Mouse (Mus musculus) testis, adult 2 months (tissue): ENCODE measurements at regions not wholly inside any gene's neighbourhood (a gene's known extent, or its start where the extent isn't known, plus 50 kb on each side); places are given as distances from the start of the nearest gene placed in this dataset.

Experiments used
- H3K27ac ChIP-seq: fragments of 200-500 bp; 2 replicates; pipeline ENCODE4 v1.5.1; 2012; ENCODE audit warnings: low read depth, low read length; ENCODE audit not compliant: control insufficient read depth, insufficient read depth
- H3K27me3 ChIP-seq: fragments of 200-500 bp; 2 replicates; pipeline ENCODE4 v1.6.1; 2012; ENCODE audit warnings: mild to moderate bottlenecking, low read length, moderate library complexity; ENCODE audit not compliant: control insufficient read depth, insufficient read depth
- H3K36me3 ChIP-seq: fragments of 200-500 bp; 2 replicates; pipeline ENCODE4 v1.6.1; 2012; ENCODE audit warnings: mild to moderate bottlenecking, low read length; ENCODE audit not compliant: control insufficient read depth, insufficient read depth
- H3K4me1 ChIP-seq: fragments of 200-500 bp; 2 replicates; pipeline ENCODE4 v1.6.1; 2012; ENCODE audit warnings: low read length; ENCODE audit not compliant: control insufficient read depth, insufficient read depth
- H3K4me3 ChIP-seq: fragments of 200-500 bp; 2 replicates; pipeline ENCODE4 v1.5.1; 2012; ENCODE audit warnings: low read depth, mild to moderate bottlenecking, low read length, moderate library complexity, mixed read lengths; ENCODE audit not compliant: control insufficient read depth
- CTCF ChIP-seq: fragments of 200-500 bp; IDR thresholded peaks from 2 replicates; pipeline ENCODE4 v1.5.1; 2012; ENCODE audit warnings: low read depth, mild to moderate bottlenecking, inconsistent platforms, low read length, moderate library complexity; ENCODE audit not compliant: control insufficient read depth, insufficient read depth, insufficient replicate concordance
- POLR2A ChIP-seq: fragments of 200-500 bp; IDR thresholded peaks from 2 replicates; pipeline ENCODE4 v1.6.1; 2012; ENCODE audit warnings: low read depth, mild to moderate bottlenecking, inconsistent platforms, low read length, moderate library complexity; ENCODE audit not compliant: control insufficient read depth

DNA sequence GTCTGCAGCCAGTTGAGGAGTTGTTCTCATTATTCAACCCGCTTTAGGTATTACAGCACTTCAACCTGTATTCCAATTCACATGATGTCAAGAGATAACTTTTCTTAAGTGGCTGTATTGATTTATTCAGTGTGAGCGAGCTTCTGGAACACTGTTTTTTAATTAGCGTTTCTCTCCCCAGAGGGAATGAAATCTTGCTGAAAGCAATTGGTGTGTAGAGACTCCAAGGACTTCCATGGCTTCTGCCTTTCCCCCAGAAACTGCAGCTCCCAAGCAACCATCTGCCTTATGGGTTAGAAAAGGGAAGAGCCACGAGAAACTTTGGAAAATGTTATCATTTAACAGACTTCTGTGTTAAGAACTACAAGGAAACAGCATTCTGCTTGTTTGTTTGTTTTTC lies 121.4 kb downstream of the Rassf9 start:
- Histone ChIP-seq H3K27ac (no peak overlapping the region), H3K4me3 (no peak overlapping the region), H3K36me3 (no peaks in the 10 kb centered on the region), H3K4me1 (no peaks in the 10 kb centered on the region), H3K27me3 (no peaks in the 10 kb centered on the region)
- TF ChIP-seq POLR2A, result no peak
- TF ChIP-seq CTCF, result no peak

DNA sequence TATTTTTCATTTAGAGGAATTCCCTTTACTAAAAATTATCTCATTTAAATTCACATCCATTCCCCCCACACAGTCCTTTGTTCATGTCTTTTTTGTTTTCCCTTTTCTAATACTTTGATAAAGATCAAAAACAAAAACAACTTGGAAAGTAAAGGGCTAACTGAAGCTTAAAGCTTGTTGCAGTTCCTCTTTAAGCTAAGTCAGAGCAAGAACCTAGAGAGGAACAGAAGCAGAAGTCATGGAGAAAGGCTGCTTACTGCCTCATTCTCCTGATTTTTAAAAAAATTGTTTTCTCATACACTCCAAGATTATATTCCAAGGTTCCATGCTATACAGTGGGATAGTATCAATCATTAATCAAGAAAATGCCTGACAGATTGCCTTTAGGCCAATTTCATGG lies 116.6 kb downstream of the Rassf9 start:
- no peaks in the 10 kb centered on the region for H3K4me1 ChIP-seq
- H3K27me3 ChIP-seq, result no peaks in the 10 kb centered on the region
- no peak overlapping the region for H3K27ac ChIP-seq
- TF ChIP-seq CTCF, result no peak
- TF ChIP-seq POLR2A, result no peak
- H3K36me3 ChIP-seq, result no peaks in the 10 kb centered on the region
- no peak overlapping the region for H3K4me3 ChIP-seq

DNA sequence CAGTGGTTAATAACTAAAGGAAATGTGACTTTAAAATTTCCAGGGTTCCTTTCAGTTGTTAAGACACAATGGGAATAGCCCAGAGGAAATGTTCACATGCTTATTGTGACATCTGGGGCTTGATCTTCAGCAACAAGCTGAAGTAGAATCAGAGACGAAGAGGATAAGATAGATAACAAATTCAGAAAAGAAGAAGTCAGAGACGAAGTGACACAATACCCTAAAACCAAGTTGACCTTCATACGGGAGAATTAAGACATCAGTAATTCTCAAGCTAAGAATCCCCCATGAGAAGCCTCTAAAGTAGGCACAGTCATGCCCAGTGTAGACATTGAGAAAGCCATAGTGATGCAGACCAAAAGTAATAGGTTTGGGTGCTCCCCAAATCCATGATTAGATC lies 111.9 kb downstream of the Rassf9 start:
- Histone ChIP-seq H3K27ac (no peak overlapping the region), H3K4me1 (no peaks in the 10 kb centered on the region), H3K4me3 (no peak overlapping the region), H3K36me3 (no peaks in the 10 kb centered on the region), H3K27me3 (no peaks in the 10 kb centered on the region)
- TF ChIP-seq POLR2A, result no peak

DNA sequence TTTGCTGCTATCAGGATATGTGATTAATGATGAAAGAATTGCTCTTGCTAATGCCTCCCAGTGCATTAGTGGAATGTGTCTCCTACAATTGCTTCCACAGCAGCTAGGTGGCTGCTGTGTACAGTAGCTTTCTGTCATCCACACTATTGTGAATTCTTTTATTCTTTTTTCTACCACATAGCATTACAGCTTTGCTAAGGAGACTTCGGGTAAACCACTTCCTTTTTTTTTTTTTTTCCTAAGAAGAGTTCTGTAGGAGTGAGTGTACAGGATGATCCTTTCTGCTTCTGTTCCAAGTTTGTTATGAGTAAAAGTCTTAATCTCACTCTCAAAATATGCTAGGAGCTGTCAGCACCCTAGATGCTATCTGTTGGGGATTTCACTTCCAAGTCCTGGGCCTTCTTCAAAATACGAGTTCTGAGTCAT lies 110.6 kb downstream of the Rassf9 start:
- H3K27ac ChIP-seq, result no peak overlapping the region
- H3K4me1 ChIP-seq, result no peaks in the 10 kb centered on the region
- no peak overlapping the region for H3K4me3 ChIP-seq
- no peaks in the 10 kb centered on the region for H3K36me3 ChIP-seq
- H3K27me3 ChIP-seq, result no peaks in the 10 kb centered on the region
- no peak for TF ChIP-seq POLR2A
- TF ChIP-seq CTCF, result no peak

DNA sequence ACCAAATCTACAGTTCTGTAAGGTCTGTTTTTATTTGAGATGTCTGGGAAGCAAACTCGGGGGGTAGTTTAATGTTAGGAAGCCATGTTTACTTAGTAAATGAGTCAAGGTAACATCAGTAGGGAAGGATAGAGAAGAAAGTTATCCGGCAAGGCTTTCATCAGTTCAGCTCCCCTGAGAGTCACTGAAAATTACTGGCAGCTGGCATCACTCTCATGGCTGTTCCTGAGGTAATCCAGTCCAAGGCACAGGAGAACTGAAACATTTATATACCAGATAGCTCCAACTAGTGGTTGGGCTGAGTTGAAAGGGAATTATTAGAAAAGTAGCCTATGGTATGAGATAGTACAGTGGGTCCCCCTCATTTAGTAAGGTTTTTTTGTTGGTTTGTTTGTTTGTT lies 106.7 kb downstream of the Rassf9 start:
- H3K36me3 ChIP-seq, result no peaks in the 10 kb centered on the region
- no peak overlapping the region for H3K27ac ChIP-seq
- H3K4me1 ChIP-seq, result no peaks in the 10 kb centered on the region
- no peak overlapping the region for H3K4me3 ChIP-seq
- TF ChIP-seq POLR2A (no peak), CTCF (no peak)
- no peaks in the 10 kb centered on the region for H3K27me3 ChIP-seq

DNA sequence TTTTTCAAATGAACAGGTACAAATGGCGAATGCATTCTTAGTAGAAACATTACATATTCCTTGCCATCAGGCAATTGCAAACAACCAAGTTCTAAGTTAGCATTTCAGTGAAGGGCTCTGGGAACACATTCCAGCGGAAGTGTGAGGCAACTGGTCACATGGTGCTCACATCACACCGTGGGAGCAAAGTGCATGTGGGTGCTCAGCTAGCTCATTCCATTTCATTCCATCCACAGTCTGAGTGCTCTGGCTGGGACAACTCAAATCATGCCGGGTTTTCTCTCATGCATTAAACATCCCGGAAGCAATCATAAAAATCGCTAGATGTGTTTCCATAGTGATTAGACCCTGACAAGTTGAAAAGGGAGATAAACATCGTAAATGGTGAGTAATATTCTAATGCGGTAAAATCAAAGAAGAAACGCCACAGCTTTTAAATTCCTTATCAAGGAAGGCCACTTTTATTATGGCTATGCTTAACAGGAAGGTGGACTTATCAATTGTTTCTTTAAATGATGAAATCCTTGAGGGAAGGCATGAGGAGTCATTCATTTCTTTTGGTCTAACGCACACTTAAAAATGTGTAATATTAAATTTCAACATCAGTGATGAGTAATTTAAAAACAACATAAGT lies 104.1 kb downstream of the Rassf9 start:
- Histone ChIP-seq H3K4me3 (no peak overlapping the region), H3K27ac (no peak overlapping the region), H3K27me3 (no peaks in the 10 kb centered on the region), H3K36me3 (no peaks in the 10 kb centered on the region), H3K4me1 (no peaks in the 10 kb centered on the region)
- TF ChIP-seq CTCF, result no peak
- TF ChIP-seq POLR2A, result no peak
